Mouse (Mus musculus): ENCODE results near the gene Zfp423.

Zfp423 gene

DNA sequence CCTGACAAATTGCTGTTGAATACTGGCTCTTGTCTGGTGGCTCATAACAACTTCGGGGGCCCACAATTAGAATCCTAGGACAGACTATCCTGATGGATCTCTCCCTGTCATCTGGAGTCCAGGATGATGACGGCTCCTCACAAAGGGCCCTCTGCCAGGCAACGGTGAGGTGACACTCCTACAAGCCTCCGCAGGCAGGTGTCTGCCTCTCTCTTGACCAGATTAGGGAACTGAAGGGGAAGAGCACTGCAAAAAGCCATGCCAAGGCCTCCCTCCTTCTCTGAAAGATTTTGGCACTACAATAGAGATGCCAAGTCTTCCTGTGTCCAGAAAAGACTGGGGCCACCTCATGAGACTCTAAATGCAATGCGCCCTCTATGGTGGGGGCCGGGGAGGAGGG lies 7.1 kb downstream of the Zfp423 start:
- DNase-seq (ENCODE audit: low spot score in 2 of 2), result no peak

DNA sequence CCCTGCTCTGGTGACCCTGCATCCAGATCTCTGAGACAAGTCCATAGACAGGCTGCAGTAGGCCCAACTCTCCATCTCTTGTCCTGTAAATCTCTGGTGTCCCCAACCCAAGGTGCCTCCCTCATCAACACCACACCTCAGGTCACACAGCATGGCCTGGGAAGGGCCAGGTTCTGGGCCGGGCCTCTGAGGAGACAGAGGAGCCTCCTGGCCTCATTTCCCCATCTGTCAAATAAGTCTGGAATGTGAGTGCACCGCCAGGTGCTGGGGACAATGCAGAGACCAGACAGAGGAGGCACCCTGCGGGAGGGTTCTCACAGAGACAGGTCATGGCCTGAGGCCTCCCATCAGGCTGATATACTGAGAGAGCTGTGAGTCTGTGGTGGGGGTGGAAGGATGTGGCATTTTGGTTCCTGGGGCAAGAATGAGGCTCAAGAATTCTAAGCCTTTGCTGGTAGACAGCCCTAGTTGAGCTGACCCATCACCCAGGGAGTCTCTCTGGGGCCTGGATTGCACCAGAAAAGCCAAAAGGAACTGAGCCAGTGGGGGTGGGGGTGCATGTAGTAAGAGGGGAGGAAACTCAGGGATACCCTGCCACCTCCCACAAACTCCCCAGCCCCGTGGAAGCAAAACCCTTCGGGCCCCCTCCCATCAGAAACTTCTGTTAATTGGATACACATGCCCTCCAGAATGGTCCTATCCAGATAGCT lies 15.0 kb downstream of the Zfp423 start:
- no peak for DNase-seq (ENCODE audit: low spot score in 2 of 2)

DNA sequence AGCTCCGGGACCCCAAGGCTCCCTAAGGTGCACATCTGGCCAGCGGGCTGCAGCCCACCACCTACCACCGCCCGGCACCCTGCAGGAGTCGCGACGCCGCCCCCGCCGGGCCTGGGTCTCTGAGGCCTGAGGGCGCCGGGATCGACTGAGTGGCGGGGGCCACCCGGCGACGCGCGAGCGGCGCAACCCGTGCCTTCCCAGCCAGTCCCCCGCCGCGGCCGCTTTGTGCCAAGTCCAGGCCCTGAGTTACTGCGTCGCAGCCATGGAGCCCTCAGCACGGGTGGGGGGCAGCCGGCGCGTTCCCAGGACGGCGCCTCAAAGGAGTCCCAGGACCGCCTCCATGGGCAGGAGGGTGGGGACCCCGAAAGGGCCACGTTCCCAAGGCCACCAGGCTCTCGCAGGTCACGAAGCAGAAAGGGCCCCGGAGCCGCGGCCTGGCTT lies 15.7 kb downstream of the Zfp423 start:
- DNase-seq (ENCODE audit: low spot score in 2 of 2), result no peak

DNA sequence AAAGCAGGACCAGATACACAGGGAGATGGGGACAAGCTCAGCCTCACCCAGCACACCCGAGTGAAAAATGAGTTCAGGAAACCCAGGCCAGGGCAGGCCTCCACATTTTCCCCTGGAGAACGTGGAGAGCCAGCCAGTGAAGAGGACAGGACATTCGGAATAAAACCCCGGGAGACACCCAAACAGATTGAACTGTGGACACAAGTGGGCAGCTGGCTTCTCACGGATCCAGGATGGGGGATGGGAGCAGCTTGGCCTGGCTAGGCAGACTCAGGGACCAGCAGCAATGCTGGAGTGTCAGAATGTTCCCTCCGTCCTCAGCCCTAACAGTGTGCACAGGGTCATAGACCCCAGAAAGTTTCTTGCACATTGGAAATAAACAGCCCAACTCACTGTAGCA lies 18.7 kb downstream of the Zfp423 start:
- DNase-seq (ENCODE audit: low spot score in 2 of 2), result no peak

GRCm38 (mm10) chr8:87939308-87939936 lies 20.0 kb downstream of the Zfp423 start:
- DNase-seq (ENCODE audit: low spot score in 2 of 2), result no peak

GRCm38 (mm10) chr8:87938351-87939232 lies 20.8 kb downstream of the Zfp423 start:
- peak in 1 of 2 experiments; percentile 43 for DNase-seq (ENCODE audit: low spot score in 2 of 2)

DNA sequence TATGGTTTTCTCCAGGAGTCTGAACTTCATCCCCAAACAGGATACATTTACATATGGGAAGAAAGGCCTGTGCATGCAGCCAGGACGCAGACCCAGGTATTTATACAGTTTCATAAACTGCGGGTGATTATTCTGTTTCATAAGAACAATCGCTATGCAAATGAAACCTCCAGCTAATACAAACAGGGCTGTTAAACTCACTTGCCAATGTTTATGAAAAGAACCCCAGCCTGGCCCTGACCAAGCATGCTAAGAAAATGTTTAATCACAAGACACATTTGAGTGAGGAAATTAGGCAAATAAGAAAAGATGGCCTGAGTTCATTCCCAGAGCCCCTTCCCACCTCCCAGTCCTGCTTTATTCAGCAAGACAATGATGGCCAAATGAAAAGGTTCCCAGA lies 22.2 kb downstream of the Zfp423 start:
- no peak for DNase-seq (ENCODE audit: low spot score in 2 of 2)

DNA sequence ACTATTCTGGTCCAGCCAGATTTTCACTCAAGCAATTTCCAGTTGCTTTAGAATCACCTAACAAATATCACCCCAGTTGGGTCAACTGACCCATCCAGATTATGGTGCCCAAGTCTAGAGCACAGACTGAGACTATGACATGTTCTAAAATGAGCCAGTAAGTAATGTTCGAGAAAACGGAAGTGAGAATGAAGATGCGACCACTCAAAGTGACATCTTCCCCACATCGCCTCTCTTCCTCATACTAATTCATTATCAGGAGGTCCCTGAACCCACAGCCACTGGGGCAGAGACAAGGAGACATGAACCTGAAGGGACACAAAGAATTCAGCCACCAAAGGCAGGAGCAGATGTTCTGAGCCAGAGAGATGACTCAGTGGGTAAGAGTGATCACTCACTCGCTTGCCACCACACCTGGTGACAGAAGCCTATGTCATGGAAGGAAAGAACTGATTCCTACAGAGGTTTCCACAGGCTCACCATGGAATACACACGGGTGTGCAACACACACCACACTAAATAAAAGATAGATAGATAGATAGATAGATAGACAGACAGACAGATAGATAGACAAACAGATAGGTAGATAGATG lies 24.2 kb downstream of the Zfp423 start:
- no peak for DNase-seq (ENCODE audit: low spot score in 2 of 2)

DNA sequence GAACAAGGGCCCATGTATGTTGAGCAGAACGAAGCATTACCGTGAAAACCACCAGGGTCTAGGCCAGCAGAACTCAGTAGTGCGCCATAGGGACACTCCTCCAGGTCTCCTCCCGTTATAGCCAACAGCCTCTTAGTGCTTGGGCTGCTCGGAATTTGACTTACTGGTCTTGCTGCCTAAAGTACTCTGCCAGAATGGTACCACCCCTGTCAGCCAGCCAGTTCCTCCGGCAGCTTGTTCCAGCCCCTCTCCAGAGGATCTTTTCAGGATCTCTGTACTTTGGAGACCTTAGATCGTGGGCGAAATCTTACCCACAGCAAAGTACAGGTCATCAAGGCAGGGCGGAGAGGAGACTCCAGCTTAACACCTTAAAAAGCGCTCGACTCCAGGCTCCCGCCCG lies 25.2 kb downstream of the Zfp423 start:
- no peak for DNase-seq (ENCODE audit: low spot score in 2 of 2)

DNA sequence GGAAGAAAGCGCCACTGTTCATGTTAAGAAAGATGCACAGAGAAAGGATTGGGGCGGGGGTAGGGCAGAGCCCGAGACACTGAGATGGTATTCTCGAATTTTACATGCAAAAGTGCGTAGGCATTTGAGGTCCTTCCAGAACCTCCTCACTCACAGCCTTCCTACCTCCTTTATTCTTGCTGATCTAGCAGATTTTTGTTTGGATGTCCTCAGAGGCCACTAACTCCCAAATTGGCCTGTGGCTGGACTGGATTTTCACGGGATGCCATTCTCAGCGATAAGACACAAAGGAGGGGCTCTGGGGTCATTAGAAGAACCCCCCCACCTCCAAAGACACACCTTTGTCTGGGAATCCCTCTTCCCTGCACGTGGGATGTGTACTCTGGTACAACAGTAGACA lies 25.6 kb downstream of the Zfp423 start:
- no peak for DNase-seq (ENCODE audit: low spot score in 2 of 2)

DNA sequence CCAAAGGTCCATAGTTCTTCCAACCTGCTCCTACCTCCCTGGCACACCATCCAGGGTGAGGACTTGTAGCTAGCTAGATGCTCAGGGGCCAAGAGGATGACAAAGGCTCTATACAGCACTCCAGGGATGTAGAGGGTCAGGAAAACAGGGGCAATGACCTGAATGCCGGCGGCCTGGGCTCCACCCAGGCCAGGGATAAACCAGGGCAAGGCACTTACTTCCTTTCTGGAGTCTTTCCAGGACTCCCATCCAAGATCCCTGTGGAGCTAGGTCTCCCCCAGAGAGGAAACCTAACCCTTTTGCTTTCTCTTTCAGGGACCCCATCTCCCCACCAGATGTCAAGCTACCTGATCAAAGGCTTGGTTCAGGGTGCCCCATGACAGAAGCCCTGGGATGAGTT lies 30.5 kb downstream of the Zfp423 start:
- no peak for DNase-seq (ENCODE audit: low spot score in 2 of 2)

DNA sequence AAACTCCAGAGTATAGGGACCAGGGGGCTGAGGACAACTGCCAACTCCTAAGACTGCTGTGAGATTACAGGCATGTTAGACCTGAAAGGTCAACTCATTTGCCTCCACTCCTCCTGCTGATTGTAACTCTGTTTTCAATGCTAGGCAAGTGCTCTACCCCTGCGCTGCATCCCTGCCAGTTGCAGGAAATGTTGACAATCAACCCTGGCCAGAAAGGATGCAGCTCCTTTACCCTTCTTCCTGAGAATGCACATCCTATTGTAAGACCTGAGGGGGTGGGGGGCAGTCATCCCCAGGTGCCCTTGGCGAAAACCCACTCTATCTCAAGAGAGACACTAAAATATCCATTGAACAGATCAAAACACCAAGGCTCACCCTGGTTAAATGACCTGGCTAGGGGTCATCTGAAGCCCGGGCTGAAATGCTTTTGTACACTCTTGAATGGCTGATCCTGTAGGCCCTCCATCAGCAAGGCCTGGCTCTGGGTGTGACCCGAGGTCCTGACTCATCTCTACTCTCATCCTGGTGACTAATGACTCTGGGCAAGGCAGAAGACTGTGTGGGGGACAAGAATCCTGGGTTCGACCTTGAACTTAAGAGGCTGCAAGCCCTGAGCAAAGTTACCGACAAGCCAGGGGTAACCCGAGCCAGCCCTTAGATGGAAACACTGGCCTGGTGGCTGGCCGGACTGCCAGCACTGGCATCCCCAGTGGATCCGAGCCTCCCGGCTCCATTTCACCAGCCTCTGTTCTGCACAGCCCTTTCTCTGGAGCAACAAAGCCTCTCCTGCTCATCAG lies 32.2 kb downstream of the Zfp423 start:
- DNase-seq (ENCODE audit: low spot score in 2 of 2), result no peak

DNA sequence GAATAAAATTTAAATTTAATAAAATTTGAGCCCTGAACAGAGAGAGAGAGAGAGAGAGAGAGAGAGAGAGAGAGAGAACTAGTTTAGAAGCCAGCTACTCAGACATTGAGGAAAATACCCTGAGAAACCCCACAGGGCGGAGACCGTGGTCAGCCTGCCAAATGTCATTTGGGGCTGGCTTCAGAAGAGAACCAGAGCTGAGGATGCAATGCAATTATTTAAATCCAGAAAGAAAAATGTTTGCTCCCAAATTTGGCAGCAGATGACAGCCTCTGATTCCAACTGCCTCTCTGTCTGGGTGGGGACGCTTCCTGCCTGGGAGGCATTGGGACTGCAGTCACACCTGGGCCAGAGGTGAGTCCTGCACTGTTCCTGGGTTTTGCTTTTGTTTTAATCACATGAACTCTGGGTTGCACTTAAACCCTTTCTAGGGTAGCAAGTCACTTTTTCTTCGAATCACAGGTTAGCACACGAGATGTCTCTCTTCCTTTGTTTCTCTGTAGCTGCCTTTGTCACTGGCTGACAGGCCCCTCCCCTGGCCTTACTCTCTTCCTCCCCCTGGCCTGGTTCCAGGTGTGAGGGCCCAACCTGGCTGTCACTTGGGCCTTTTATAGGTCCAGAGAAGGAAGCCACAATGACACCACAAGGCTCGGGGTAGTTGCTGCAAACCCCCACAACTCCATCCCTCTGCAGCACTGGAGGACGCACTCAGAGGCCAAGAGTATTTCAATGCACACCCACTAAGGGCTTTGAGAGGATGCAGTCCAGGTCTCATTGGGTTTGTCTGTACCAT lies 33.1 kb downstream of the Zfp423 start:
- no peak for DNase-seq (ENCODE audit: low spot score in 2 of 2)

DNA sequence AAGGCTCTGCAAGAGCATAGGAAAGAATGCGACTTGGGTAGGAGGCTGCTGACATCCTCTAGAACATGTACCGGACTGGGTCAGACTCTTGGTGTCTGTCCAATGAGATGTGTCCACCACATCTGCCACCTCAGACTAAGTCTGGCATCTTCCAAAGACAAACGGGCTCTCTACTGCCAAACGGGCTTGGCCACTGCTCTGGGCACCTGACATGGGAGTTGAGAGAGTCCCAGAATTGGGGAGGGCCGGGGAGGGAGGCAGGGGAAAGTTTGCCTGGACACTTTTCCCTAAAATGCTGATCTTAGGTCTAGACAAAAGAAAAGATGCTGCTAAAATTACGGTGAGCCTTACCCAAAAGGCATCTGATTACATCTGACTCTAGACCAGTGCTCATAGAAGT lies 36.5 kb downstream of the Zfp423 start:
- no peak for DNase-seq (ENCODE audit: low spot score in 2 of 2)

- no peak for DNase-seq (ENCODE audit: low spot score in 2 of 2)
Observed at GRCm38 (mm10) chr8:87922446-87922845, 36.9 kb downstream of the Zfp423 start.

DNA sequence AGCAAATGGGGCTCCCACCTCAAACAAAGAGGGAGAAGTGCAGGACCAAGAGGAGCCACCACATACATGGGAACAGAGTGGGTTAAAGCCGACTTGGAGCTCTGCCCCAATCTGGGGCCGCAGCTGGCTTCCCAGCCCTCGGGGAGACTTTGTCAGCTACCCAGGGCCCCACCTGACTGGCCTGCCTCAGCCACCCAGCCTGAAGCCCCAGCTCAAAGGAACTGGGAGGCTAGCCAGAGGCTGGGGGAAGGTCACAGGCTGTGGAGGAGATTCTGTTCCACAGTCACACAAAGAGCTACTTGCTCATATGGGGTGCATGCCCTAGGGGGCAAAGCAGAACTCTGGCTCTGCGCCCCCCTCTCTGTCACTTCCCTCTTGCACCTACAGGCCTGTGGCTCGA lies 41.4 kb downstream of the Zfp423 start:
- peak in 1 of 2 experiments; percentile 9 for DNase-seq (ENCODE audit: low spot score in 2 of 2)

DNA sequence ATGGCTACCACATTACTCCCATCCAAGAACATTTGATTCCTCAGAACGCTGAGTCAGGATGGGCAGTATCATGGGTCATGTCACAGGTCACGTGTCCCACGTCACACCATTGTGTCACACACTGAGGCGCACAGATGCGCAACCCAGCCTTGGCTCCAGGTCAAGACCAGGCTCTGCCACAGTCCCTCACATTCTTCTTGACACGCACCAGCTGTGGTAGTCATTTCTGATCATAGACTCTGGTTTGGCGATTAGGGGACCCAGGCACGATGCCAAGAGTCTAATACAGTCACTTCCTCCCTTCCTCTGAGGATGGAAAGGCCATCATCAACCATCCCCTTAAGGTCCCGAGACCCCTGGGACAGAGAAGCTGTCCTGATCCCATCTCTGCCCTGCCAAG lies 43.6 kb downstream of the Zfp423 start:
- DNase-seq (ENCODE audit: low spot score in 2 of 2), result no peak

GRCm38 (mm10) chr8:87914247-87914967 lies 45.0 kb downstream of the Zfp423 start:
- peak; percentile 15 to 17 for DNase-seq (ENCODE audit: low spot score in 2 of 2)

GRCm38 (mm10) chr8:87908940-87909339 lies 50.5 kb downstream of the Zfp423 start:
- DNase-seq (ENCODE audit: low spot score in 2 of 2), result peak in 1 of 2 experiments; percentile 11

- DNase-seq (ENCODE audit: low spot score in 2 of 2), result no peak
Observed at GRCm38 (mm10) chr8:87905404-87905803, 54.0 kb downstream of the Zfp423 start.

All from right cerebral cortex, adult 2 months (tissue).